ENCODE assay signal across 9 mouse cellular contexts in the genomic region with DNA sequence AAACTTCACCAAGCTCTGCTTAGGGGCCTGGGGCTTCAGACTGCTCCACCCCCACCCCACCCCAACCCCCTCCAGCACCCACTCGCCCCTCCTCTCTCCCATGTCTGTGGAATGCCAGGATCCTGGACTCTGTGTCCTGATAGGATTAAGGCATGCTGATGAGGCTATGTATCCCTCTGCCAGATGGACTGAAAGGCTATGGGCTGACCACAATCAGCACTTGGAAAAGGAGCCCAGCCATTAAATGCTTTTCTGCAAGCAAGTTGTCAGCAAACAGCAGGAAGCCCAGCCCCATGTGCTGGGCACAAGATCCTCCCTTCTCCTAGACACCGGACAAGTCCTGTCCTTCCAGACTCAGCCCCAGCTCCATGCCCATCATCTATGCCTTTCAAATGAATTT.
DNase-seq lines count a peak whose midpoint lies in the region; ATAC-seq and TF ChIP-seq lines count a peak whose summit lies in the region.
"Had no signal": no experiment of that assay in that cellular context is flagged by ENCODE, and none has a peak within 500 bp of the region (broad histone marks: within the 10 kb centered on the region; RNA-seq: fewer than 3 reads in every experiment).

No protein-coding gene starts in this region.

- H3K4me3 ChIP-seq in lung, embryonic 16.5 days (ENCODE audit: low read length) = no peak overlapping the region
- no peak overlapping the region for H3K4me3 ChIP-seq in limb, embryonic 14.5 days (replicated peaks; ENCODE audit: low read length)
- H3K4me3 ChIP-seq in stomach, embryonic 16.5 days (replicated peaks; ENCODE audit: low read length) = no peak overlapping the region
- H3K4me3 ChIP-seq: liver, embryonic 15.5 days had no signal

- no peaks in the 10 kb centered on the region for H3K9me3 ChIP-seq in lung, embryonic 16.5 days (ENCODE audit: control insufficient read depth, low read length)
- H3K9me3 ChIP-seq in limb, embryonic 14.5 days (ENCODE audit: control insufficient read depth, low read length) = no peaks in the 10 kb centered on the region
- no peaks in the 10 kb centered on the region for H3K9me3 ChIP-seq in stomach, embryonic 16.5 days (replicated peaks; ENCODE audit: control insufficient read depth, low read length)
- H3K9me3 ChIP-seq: liver, embryonic 15.5 days had no signal

- no peak for TF ChIP-seq POLR2A in limb, embryonic 14.5 days (IDR thresholded peaks at IDR 0.05; ENCODE audit: borderline replicate concordance, extremely low read depth, insufficient read depth, insufficient read length)

- ATAC-seq in lung, embryonic 16.5 days (ENCODE audit: low read depth) = 0 out of 2 replicates have a peak, but pooled peaks have one; percentile 7
- ATAC-seq in limb, embryonic 14.5 days (ENCODE audit: low FRiP score, low read depth) = no peak
- no peak; the same call in 1 of the 2 replicates for ATAC-seq in stomach, embryonic 16.5 days (ENCODE audit: insufficient read depth, low FRiP score)

- H3K27me3 ChIP-seq in lung, embryonic 16.5 days (ENCODE audit: control insufficient read depth, insufficient read depth, low read depth, low read length) = no peaks in the 10 kb centered on the region
- H3K27me3 ChIP-seq in limb, embryonic 14.5 days (ENCODE audit: control insufficient read depth, insufficient read depth, low read length) = no peaks in the 10 kb centered on the region
- no peaks in the 10 kb centered on the region for H3K27me3 ChIP-seq in stomach, embryonic 16.5 days (ENCODE audit: control insufficient read depth, insufficient read depth, low read length)
- H3K27me3 ChIP-seq: liver, embryonic 15.5 days had no signal

- peak overlapping the region; percentile 93 for H3K27ac ChIP-seq in lung, embryonic 16.5 days (ENCODE audit: low read length)
- H3K27ac ChIP-seq in limb, embryonic 14.5 days (replicated peaks; ENCODE audit: low read depth, low read length) = peak overlapping the region; percentile 82
- H3K27ac ChIP-seq in stomach, embryonic 16.5 days (ENCODE audit: low read length) = peak overlapping the region; percentile 94
- H3K27ac ChIP-seq: liver, embryonic 15.5 days had no signal

- peaks cover 49% of the 10 kb centered on the region for H3K4me1 ChIP-seq in lung, embryonic 16.5 days (replicated peaks; ENCODE audit: control insufficient read depth, insufficient read depth, low read length)
- H3K4me1 ChIP-seq in limb, embryonic 14.5 days (ENCODE audit: control insufficient read depth, insufficient read depth, low read length) = peaks cover 34% of the 10 kb centered on the region
- peaks cover 16% of the 10 kb centered on the region; the same call in 1 of the 2 replicates for H3K4me1 ChIP-seq in stomach, embryonic 16.5 days (ENCODE audit: control insufficient read depth, insufficient read depth, low read length)

- no peak overlapping the region for H3K4me2 ChIP-seq in lung, embryonic 16.5 days (ENCODE audit: low read depth, low read length)
- no peak overlapping the region for H3K4me2 ChIP-seq in limb, embryonic 14.5 days (replicated peaks; ENCODE audit: low read depth, low read length, severe bottlenecking)
- H3K4me2 ChIP-seq in stomach, embryonic 16.5 days (ENCODE audit: low read depth, low read length) = no peak overlapping the region
- H3K4me2 ChIP-seq: liver, embryonic 15.5 days had no signal

- H3K9ac ChIP-seq in lung, embryonic 16.5 days (ENCODE audit: low read length) = no peak overlapping the region
- no peak overlapping the region for H3K9ac ChIP-seq in limb, embryonic 14.5 days (ENCODE audit: low read depth, low read length, severe bottlenecking)
- no peak overlapping the region; the same call in 1 of the 2 replicates for H3K9ac ChIP-seq in stomach, embryonic 16.5 days (ENCODE audit: low read length)
- H3K9ac ChIP-seq: liver, embryonic 15.5 days had no signal

- WGBS in lung, embryonic 16.5 days = 48% methylated on average over 2 of the region's 2 CpGs
- 50% methylated on average over 2 of the region's 2 CpGs for WGBS in limb, embryonic 14.5 days
- 34% methylated on average over 2 of the region's 2 CpGs for WGBS in stomach, embryonic 16.5 days

- DNase-seq in cerebellum, postnatal 14 days = peak; percentile 17 to 57
- no peak for DNase-seq in cerebellum, adult 8-10 months
- no peak for DNase-seq in lung, postnatal 25 days (ENCODE audit: low spot score)
- DNase-seq in limb, embryonic 14.5 days (ENCODE audit: low spot score) = no peak
- no peak for DNase-seq in layer of hippocampus, adult 9-10 months (ENCODE audit: low spot score)
- DNase-seq in thymus, postnatal 25 days = no peak

- H3K36me3 ChIP-seq in lung, embryonic 16.5 days (ENCODE audit: control insufficient read depth, insufficient read depth, low read length) = no peaks in the 10 kb centered on the region
- no peaks in the 10 kb centered on the region for H3K36me3 ChIP-seq in limb, embryonic 14.5 days (ENCODE audit: control insufficient read depth, insufficient read depth, low read length)
- H3K36me3 ChIP-seq in stomach, embryonic 16.5 days (ENCODE audit: control insufficient read depth, insufficient read depth, low read length) = no peaks in the 10 kb centered on the region
- H3K36me3 ChIP-seq: liver, embryonic 15.5 days had no signal

Comparison
In these comparisons a context has a peak if more than half of its experiments do, and no peak if none do; other contexts are left out.
1. DNase-seq: peak in cerebellum, postnatal 14 days (2 of 2); none in cerebellum, adult 8-10 months (single experiment), lung, postnatal 25 days (single experiment), limb, embryonic 14.5 days (single experiment), layer of hippocampus, adult 9-10 months (single experiment) and thymus, postnatal 25 days (single experiment).
2. Peak in every context shown above with its lines, with median percentiles within 50 percentile points of each other: H3K27ac ChIP-seq.